Mouse (Mus musculus) midbrain, postnatal 0 days (tissue): ENCODE data around the gene Gnptg. TPM values are rescaled to one million over a fixed set of nuclear protein-coding genes. Genes with fewer than 3 reads are reported as not detected.

Experiments
- ATAC-seq: fragments of 200-750 bp; cut with Nextera tagmentation; 2 replicates; pipeline ENCODE4 v1.8.0; 2017; ENCODE audit warnings: moderate number of reproducible peaks, mild to moderate bottlenecking, moderate TSS enrichment, moderate library complexity; ENCODE audit not compliant: low FRiP score
- DNase-seq: peaks from one replicate; pipeline ENCODE4 v3.0.0-alpha.2; 2015; ENCODE audit warnings: low spot score
- H3K27ac ChIP-seq: fragments of 300-500 bp; sonication (generic); 2 replicates; pipeline ENCODE4 v1.5.1; 2014; ENCODE audit warnings: low read depth, mild to moderate bottlenecking, low read length, mixed read lengths
- H3K27me3 ChIP-seq: fragments of 300-500 bp; sonication (generic); 2 replicates; pipeline ENCODE4 v1.6.1; 2014; ENCODE audit warnings: low read length, control low read depth, mixed read lengths; ENCODE audit not compliant: insufficient read depth
- H3K36me3 ChIP-seq: fragments of 300-500 bp; sonication (generic); 2 replicates; pipeline ENCODE4 v1.6.1; 2014; ENCODE audit warnings: low read length, control low read depth, mixed read lengths; ENCODE audit not compliant: insufficient read depth
- H3K4me1 ChIP-seq: fragments of 300-500 bp; sonication (generic); 2 replicates; pipeline ENCODE4 v1.6.1; 2014; ENCODE audit warnings: mild to moderate bottlenecking, control low read depth, antibody characterized with exemption, low read length, mixed read lengths; ENCODE audit not compliant: insufficient read depth
- H3K4me2 ChIP-seq: fragments of 300-500 bp; sonication (generic); 2 replicates; pipeline ENCODE4 v1.6.1; 2014; ENCODE audit warnings: low read depth, mild to moderate bottlenecking, low read length, mixed read lengths; ENCODE audit not compliant: poor library complexity, severe bottlenecking
- H3K4me3 ChIP-seq: fragments of 300-500 bp; sonication (generic); 2 replicates; pipeline ENCODE4 v1.5.1; 2014; ENCODE audit warnings: low read depth, mild to moderate bottlenecking, low read length, moderate library complexity
- H3K9ac ChIP-seq: fragments of 300-500 bp; sonication (generic); replicated peaks from 2 replicates; pipeline ENCODE4 v1.6.1; 2014; ENCODE audit warnings: mild to moderate bottlenecking, low read length, moderate library complexity, mixed read lengths; ENCODE audit not compliant: poor library complexity, severe bottlenecking
- H3K9me3 ChIP-seq: fragments of 300-500 bp; sonication (generic); 2 replicates; pipeline ENCODE4 v1.6.1; 2016; ENCODE audit warnings: low read length, control low read depth
- CTCF ChIP-seq: IDR thresholded peaks from 2 replicates; pipeline ENCODE4 v1.5.1; 2016; ENCODE audit warnings: antibody characterized with exemption, mild to moderate bottlenecking
- WGBS: fragments of 180-500 bp; shearing (Covaris S2); extraction: QIAGEN DNeasy Blood & Tissue Kit; methylation state at CpG from one replicate; pipeline ENCODE4 v1.1.7; 2014; 5-methylcytosine and 5-hydroxymethylcytosine counted together
- polyA plus RNA-seq: library from polyadenylated mRNA; unstranded; fragments of >200 nt; fragmentation: Nextera tagmentation; extraction: Ambion mirVana; gene quantifications from 2 replicates; pipeline ENCODE4 v1.2.1, GENCODE M21; 2015
- total RNA-seq: library from RNA; depleted of rRNA; stranded (reverse); fragments of >200 nt; gene quantifications from 2 replicates; pipeline ENCODE4 v1.2.3, GENCODE M21; 2014

Gene Gnptg
- total and polyA plus RNA-seq, 2 experiments from 2014 or later: 104 to 127 TPM

DNA sequence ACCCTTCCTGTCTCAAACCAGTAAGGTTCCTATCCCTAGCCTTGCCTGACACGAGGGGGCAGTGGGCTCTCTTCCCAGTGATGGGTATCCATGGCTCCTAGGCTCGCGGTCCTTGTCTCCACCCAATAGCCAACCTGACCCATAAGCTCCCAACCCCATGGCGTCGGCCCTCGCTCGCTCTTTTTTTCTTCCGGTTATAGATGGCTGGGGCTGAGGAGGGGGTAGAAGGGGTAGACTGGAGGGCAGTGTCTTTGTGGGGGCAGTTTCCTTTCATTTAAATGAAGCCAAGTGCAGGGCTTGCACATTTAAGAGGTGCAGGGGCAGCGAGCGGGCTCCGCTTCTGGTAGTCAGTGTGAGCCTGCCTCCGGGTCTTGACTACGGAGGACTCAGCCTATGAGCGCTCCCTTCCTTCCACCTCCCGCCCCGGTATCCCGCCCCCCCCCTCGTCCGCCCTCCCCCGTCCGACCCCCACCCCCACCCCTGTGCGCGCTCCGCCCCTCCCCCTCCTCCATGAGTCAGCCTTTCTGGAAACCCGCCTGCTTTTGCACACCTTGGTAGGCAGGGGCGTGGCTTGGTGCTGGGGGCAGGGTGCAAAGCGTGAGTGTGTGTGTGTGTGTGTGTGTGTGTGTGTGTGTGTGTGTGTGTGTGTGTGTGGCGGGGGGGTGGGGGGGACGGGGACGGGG is 18.0 kb downstream of the Gnptg start:
- H3K9ac ChIP-seq: peak overlapping the region; percentile 65
- peak overlapping the region; percentile 67 for H3K27ac ChIP-seq
- peaks cover 5% of the 10 kb centered on the region; the same call in 1 of the 2 replicates for H3K4me1 ChIP-seq
- peaks cover 37% of the 10 kb centered on the region for H3K36me3 ChIP-seq
- H3K4me2 ChIP-seq: peak overlapping the region; percentile 64
- peak; percentile 47 for TF ChIP-seq CTCF
- peak; percentile 83 for ATAC-seq
- DNase-seq: peak; percentile 67
- WGBS: 2% methylated on average over 24 of the region's 30 CpGs
- peak overlapping the region; percentile 34 for H3K4me3 ChIP-seq
- H3K9me3 ChIP-seq: no peaks in the 10 kb centered on the region
- H3K27me3 ChIP-seq: no peaks in the 10 kb centered on the region

DNA sequence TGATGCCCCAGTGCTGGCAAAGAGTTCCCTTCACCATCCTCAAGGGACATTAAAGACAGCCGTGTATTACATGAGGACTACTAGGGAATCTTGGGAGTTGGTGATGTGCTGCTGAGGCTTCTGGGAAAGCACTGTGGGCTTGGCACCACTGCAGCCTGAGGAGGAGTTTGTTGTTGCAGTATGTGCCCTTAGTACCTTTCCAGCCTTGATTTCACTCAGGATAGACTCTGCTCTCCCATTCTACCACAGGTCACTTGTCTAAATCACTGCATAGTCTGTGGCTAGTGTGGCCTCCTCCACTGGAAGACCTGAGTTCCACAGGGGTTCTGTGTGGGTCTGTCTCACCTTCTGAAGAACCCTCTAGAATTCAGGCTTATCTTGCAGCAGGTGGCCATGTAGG is 19.2 kb downstream of the Gnptg start:
- WGBS: 81% methylated on average over 1 of the region's 1 CpGs
- ATAC-seq: no peak
- H3K36me3 ChIP-seq: peaks cover 34% of the 10 kb centered on the region
- TF ChIP-seq CTCF: no peak
- H3K27me3 ChIP-seq: no peaks in the 10 kb centered on the region
- H3K9me3 ChIP-seq: no peaks in the 10 kb centered on the region
- peaks cover 5% of the 10 kb centered on the region; the same call in 1 of the 2 replicates for H3K4me1 ChIP-seq
- H3K27ac ChIP-seq: peak overlapping the region; percentile 26; the same call in 1 of the 2 replicates
- H3K9ac ChIP-seq: no peak overlapping the region
- no peak for DNase-seq
- H3K4me2 ChIP-seq: no peak overlapping the region
- no peak overlapping the region for H3K4me3 ChIP-seq

DNA sequence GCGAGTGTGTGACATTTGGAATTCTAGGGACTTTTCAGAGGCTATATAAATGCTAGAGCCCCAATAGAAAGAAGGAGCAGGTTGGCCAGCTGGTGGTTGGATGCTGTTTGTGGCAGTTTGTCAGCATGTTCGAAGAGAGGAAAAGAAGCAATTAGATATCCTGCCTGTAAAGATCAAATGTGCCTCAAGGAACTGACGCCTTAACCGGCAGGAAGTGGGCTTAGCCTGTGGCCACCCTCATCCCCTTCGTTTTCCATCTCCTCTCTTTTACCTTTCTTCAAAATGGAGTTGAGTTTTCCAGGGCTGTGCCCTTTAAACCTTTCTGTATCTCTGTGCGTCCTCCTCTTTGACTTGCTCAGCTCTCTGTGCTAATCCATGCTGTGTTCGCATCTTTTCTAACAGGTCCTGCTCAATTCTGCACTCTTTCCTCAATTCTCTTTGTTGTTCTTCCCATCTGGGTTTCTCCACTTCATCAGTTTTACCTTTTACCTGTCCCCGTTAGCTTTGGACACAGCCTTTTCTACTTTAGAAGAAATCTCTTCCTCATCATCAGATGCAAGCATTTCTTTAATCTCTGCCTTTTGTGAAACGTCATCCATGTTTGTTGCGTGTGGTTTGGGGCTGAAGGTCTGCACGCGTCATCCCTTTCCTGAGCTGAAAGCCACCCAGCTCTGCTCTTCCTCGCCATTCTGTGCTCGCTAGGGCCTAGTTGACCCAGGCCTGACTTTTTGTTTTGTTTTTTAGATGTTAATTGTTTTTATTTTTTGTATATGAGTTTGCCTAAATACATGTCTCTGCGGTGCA is 20.2 kb downstream of the Gnptg start:
- 95% methylated on average over 15 of the region's 15 CpGs for WGBS
- ATAC-seq (no peak), DNase-seq (no peak)
- H3K4me2 ChIP-seq: no peak overlapping the region
- H3K4me3 ChIP-seq: no peak overlapping the region
- peaks cover 5% of the 10 kb centered on the region; the same call in 1 of the 2 replicates for H3K4me1 ChIP-seq
- H3K9me3 ChIP-seq: no peaks in the 10 kb centered on the region
- peaks cover 27% of the 10 kb centered on the region for H3K36me3 ChIP-seq
- H3K27ac ChIP-seq: no peak overlapping the region
- H3K9ac ChIP-seq: no peak overlapping the region
- H3K27me3 ChIP-seq: no peaks in the 10 kb centered on the region
- no peak for TF ChIP-seq CTCF

DNA sequence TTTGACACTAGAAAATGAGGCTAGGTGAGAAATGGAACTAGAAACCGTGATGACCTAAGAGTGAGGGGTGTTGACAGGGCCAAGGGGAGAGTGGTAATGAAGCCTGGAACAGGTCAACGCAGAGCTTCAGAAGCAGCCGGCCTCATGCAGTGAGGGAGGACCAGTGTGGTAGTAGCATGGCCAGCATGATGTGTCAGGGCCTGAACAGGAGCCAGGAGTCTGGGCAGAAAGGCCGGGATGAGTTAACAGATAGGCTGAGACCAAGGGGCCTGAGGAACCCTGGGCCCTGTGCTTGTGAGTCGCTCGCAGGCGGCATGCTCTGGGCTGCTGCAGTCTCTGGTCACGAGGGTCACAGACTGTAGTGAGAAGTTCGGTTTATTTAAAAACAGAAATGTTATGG is 21.0 kb downstream of the Gnptg start:
- Histone ChIP-seq H3K27ac (no peak overlapping the region), H3K27me3 (no peaks in the 10 kb centered on the region), H3K4me3 (no peak overlapping the region), H3K9me3 (no peaks in the 10 kb centered on the region), H3K9ac (no peak overlapping the region), H3K36me3 (peaks cover 34% of the 10 kb centered on the region), H3K4me1 (peaks cover 5% of the 10 kb centered on the region; the same call in 1 of the 2 replicates), H3K4me2 (no peak overlapping the region)
- WGBS: 88% methylated on average over 9 of the region's 9 CpGs
- DNase-seq (no peak), ATAC-seq (no peak)
- TF ChIP-seq CTCF: no peak

DNA sequence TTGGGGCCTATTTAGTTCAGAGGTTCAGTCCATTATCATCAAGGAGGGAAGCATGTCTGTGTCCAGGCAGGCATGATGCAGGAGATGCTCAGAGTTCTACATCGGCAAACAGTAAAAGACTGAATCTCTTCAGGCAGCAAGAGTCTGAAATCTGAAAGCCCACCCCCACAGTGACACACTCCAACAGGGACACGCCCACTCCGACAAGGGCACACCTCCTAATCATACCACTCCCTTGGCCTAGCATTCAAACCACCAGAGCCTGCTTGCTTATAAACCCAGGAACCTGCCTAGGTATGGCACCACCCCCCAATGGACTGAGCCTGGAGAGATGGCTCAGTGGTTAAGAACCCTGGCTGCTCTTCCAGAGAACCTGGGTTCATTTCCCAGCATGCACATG is 24.5 kb downstream of the Gnptg start:
- Histone ChIP-seq H3K27ac (no peak overlapping the region), H3K27me3 (no peaks in the 10 kb centered on the region), H3K36me3 (peaks cover 58% of the 10 kb centered on the region), H3K9me3 (no peaks in the 10 kb centered on the region), H3K9ac (no peak overlapping the region), H3K4me3 (no peak overlapping the region), H3K4me1 (no peaks in the 10 kb centered on the region), H3K4me2 (no peak overlapping the region)
- DNase-seq: no peak
- TF ChIP-seq CTCF: no peak
- 89% methylated on average over 3 of the region's 3 CpGs for WGBS
- ATAC-seq: no peak

DNA sequence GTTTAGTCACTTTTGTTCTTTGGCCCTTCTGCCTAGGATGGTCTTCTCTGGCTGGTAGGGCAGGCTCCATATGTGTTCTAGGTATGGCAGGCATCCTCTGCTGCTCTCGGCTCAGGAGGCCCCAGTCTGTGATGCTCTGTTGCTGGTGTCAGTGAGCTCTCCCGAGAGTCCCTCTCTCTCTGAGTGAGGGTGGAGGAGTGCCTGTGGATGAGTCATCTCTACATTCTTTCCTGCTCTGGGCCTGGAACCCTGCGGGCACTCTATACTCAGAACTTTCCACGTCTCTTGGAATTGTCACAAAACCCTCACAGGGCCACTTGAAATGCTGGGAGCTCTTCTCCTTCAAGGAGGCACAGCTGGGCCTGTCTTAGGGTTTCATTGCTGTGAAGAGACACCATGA is 28.2 kb downstream of the Gnptg start:
- Histone ChIP-seq H3K27ac (no peak overlapping the region), H3K27me3 (no peaks in the 10 kb centered on the region), H3K4me3 (no peak overlapping the region), H3K4me1 (no peaks in the 10 kb centered on the region), H3K9me3 (no peaks in the 10 kb centered on the region), H3K9ac (no peak overlapping the region), H3K4me2 (no peak overlapping the region), H3K36me3 (peaks cover 67% of the 10 kb centered on the region)
- DNase-seq: no peak
- no peak for ATAC-seq
- WGBS: 91% methylated on average over 4 of the region's 4 CpGs
- no peak for TF ChIP-seq CTCF
